Mouse (Mus musculus) heart, postnatal 10 days (tissue): Measurements from ENCODE around the gene Paqr5. TPM values are rescaled to one million over a fixed set of nuclear protein-coding genes. Genes with fewer than 3 reads are reported as not detected.

Experiments used
- DNase-seq, 2 experiments: peaks; one replicate each; pipeline ENCODE4 v3.0.0; 2021
- intact Hi-C: fragments of 180-260 bp; cut with DNase I; formaldehyde crosslinking; loops from one replicate; pipeline ENCODE4 v1.15.1; 2025
- total RNA-seq, 2 experiments: library from RNA; stranded (reverse); gene quantifications; 2 replicates each; pipeline ENCODE4 v1.2.3; 2021

Gene Paqr5
- total RNA-seq, 2 experiments from 2014 or later = not detected

- intact Hi-C loops = no loop called here
- no peak for DNase-seq
These were observed 11.2 kb downstream of the Paqr5 start for GRCm38 (mm10) chr9:62015504-62015903.

DNA sequence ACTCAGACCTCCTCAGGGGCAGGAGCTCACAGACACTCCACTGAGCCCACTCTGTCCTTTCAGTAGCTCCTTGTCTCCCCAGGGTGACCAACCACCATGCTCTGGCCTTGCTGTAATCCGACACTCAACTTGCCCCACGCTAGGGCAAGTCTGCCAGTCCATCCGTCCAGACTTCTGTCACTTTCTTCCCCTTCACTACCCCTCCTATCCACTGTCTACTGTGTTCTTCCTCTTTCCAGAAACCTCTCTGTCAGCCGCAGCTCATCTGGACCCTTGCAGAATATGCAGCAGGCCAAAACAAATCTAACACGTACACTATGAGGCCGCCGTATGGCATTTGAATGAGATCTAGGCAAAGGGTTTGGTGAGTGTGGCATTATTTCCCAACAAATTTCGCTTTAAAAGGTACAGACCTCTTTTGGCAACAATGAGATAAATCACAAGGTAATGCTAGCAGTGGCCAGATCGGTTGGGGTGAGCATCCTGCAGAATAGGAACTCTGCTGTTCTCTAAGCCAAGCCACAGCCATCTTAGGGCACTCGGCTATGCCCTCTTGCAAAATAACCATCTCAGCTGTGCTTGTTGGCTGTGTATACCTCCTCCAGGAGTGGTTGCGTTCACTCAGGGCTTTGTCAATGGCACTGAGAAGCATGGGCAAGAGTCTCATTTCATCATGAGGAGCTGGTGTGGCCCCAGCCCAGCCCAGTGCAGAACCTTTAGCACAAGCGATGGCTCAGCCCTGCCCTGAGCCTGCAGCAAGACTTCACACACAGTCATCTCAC is 13.1 kb downstream of the Paqr5 start:
- no peak for DNase-seq
- intact Hi-C loops = no loop called here

- intact Hi-C loops = no loop called here
These were observed 18.3 kb downstream of the Paqr5 start for GRCm38 (mm10) chr9:62008360-62008759.

DNA sequence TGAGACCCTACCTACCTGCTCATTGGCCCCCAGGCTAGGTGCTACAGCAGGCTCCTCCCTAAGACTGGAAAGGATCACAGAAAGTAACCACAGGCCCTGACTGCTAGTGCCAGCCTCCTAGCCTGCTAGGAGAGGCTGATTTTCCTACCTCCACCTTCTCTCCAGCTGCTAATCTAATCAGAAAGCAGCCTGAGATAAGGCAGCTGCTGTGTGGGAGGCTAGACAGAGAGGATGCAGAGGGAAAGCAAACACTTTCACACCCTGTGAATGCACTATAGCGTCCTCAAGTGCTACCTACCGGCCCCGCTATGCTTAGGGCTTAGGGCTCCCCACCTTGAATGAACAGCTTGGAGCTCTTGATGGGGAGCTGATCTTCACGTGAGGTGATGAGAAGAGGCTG is 19.6 kb downstream of the Paqr5 start:
- DNase-seq = no peak
- intact Hi-C loops = no loop called here

More at GRCm38 (mm10) chr9:62008360-62008759, 18.3 kb downstream of the Paqr5 start:
- no peak for DNase-seq

- intact Hi-C loops = no loop called here
- no peak for DNase-seq
These were observed 23.0 kb downstream of the Paqr5 start for GRCm38 (mm10) chr9:62003611-62004010.

DNA sequence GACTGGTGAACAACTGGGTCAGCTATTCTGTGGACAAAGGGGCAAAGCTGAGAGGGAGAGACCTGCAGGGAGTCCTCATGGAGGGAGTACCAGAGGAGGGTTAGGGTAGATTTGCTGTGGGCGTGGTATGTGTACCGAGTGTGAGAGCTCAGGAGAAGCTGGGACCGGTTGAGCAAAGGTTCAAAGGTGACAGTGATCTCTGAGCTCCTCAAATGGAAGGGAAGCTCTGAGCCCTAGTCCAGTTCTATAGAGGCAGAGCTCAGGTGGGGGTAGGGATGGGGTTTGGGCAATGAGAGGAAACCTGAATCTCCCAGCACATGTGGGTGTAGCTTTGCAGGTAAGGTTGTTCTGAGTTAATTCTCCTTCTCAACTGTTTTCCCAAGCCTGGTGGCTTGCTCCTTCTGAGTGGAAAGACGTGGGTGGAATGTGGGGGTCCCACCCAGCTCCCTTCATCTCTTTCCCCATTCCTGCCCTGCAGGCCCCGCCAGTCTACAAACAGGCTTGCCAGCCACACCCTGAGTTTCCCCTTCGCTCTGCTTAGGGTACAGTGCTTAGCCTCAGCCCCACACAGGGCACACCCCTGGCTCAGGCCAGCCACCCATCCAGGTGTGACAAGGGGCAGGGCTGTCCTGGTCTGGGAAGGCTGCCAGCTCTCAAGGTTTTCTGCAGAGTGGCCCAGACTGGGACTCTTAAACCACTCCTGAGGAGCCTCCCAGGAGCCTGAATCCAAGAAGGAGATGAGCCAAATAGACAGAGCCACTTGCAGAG is 26.8 kb downstream of the Paqr5 start:
- intact Hi-C loops = no loop called here
- DNase-seq = no peak

GRCm38 (mm10) chr9:61997860-61998259 is 28.8 kb downstream of the Paqr5 start:
- DNase-seq = peak; percentile 53 to 58
- intact Hi-C loops = no loop called here

DNA sequence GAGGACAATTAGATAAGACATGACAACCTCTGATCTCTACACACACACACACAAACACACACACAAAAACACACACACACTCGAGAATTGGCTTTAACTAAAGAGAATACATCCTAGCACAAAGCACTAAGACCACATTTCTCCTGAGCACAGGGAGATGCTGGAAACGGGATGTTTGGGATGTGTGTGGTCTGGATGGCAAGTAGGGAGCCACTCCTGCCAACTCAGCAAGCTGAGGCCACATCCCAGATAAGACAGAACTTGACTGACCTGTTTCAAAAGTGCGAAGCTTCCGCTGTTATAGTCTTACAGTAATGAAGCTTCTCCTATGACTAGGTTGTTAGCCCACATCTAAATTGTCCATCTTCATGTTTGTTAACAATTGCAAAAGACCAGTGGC is 35.5 kb downstream of the Paqr5 start:
- no peak for DNase-seq
- intact Hi-C loops = no loop called here

DNA sequence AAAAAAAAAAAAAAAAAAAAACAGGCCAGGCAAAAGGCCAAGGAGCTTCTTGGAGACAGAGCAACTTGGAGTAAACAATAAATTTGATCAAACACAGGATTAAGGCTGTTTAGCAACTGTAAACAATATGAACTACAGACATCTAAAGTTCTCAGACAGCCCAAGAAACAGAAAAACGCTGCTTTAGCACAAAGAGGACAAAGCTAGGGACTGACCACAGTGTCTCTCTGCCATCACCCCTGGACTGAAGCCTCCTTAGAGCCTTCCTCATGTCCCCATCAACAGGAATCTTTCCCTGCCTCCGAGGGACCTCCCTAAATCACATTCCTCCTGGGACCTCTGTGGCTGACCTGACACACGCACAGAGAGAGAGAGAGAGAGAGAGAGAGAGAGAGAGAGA is 35.9 kb downstream of the Paqr5 start:
- intact Hi-C loops = no loop called here
- DNase-seq = no peak

DNA sequence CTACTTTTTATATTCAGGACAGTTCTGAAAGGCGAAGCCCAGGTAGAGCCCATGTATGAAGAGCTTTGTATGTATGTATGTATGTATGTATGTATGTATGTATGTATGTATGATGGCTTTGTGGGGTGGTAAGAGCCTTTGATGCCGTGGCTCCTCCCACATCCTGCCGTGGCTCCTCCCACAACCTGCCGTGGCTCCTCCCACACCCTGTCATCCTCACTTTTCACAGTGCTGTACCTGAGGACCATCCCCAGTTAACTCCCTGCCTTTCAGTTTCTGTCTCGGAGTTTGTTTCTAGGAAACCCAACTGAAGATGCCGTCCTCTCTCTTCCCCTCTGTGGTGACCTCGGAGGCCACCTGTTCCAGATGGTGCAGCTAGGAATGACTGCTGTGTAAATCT is 40.6 kb downstream of the Paqr5 start:
- no peak for DNase-seq
- intact Hi-C loops = no loop called here

GRCm38 (mm10) chr9:61985183-61985863 is 41.3 kb downstream of the Paqr5 start:
- peak; percentile 53 to 75 for DNase-seq
- intact Hi-C loops = loop anchor here (1.0 to 2.0 kb wide), 2 partner anchors 19 to 37 kb away; no protein-coding TSS in a partner anchor

DNA sequence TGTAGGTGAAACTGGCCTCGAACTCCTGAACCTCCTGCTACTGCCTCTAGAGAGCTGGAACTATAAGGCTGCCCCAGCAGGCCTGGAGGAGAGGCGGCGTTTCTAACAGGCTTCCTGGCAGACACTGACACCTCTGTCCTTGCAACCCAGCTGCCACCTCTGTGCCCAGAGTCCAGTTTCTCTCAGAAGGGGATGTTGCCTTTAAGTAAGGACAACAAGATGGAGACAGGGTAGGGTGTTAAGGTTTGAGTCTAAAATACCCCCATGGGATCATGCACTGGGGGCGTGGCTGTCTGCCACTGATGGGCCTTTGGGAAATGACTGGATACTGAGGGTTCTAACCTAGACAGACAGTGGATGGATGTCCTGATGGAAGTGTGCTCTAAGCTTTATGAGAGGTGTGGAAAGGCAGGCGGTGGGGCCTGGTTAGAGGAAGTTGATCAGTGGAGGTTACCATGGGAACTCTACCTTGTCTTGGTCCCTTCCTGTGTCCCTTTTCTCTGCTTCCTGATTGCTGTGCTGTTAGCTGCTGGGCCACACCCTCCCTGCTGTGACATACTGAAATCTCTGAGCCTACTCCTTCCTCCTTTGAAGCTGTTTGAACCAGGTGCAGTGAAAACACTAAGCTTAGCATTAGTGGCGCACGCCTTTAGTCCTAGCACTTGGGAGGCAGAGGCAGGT is 43.6 kb downstream of the Paqr5 start:
- no peak for DNase-seq
- intact Hi-C loops = no loop called here

DNA sequence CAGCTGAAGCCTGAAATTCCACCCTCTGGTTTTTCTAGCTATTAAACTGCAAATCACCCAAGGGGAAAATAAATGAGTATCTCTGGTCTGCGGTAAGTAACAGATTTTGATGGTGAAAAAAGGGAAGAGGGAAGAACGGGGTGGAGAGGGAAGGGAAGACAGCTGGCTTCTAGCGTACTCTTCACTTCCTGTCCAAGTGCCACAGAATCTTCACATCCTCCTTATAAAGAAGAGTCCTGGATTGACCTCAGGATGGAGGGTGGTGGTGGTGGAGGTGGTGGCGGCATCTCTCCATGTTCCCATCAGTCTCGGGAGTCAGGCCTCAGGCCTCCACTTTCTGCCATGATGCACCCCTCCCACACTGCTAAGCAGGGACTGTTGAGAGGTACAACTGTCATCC is 44.8 kb downstream of the Paqr5 start:
- no peak for DNase-seq
- intact Hi-C loops = no loop called here

GRCm38 (mm10) chr9:61979983-61980382 is 46.7 kb downstream of the Paqr5 start:
- no peak for DNase-seq
- intact Hi-C loops = no loop called here

DNA sequence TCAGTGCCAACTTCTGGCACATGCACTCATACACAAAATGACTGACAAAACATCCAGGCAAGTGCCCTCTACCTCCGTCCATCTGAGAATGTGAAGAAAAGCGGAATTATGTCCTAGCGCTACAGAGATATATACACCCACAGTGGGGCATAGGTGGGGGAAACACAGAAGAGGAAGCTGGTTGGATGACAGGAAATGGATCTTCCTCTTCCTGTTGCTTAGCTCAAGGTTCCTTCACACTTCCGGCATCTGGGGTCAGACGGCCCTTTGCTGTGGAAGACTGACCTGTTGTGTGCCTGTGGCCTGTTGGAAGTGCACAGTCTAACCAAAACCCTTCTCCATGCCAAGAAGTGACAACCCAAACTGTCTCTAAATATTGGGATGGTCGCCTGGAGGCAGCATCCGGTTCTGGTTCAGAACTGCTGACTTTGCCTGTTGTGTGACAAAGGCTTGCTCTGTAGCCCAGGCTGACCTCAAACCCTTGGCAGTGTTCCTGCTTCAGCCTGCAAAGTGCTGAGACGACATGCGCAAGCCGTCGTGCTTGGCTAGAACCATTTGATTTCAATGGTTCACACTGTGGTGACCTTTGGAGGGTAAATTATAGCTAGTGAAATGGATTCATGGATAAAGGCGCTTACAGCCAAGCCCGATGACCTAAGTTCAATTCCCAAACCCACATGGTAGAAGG is 49.3 kb downstream of the Paqr5 start:
- intact Hi-C loops = no loop called here
- no peak for DNase-seq

- intact Hi-C loops = no loop called here
- DNase-seq = no peak
These were observed 54.6 kb downstream of the Paqr5 start for GRCm38 (mm10) chr9:61972031-61972430.

DNA sequence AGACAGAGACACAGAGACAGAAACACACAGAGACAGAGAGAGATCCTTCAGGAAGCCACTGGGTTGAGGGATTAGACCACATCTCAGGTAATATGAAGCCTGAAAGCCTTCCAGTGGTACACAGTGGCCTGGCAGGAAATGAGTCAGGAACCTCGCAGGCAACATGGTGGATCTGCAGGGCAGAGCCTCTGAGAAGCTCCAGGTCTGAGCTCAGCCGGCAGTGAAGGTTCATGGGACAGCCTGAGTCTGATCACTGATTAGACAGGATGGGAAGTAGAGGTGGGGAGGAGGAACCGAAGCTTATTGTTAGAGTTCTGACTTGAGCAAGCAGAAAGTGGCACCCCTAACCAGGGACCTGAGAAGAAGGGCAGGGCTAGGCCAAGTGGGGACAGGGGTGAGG is 55.6 kb downstream of the Paqr5 start:
- DNase-seq = no peak
- intact Hi-C loops = no loop called here

DNA sequence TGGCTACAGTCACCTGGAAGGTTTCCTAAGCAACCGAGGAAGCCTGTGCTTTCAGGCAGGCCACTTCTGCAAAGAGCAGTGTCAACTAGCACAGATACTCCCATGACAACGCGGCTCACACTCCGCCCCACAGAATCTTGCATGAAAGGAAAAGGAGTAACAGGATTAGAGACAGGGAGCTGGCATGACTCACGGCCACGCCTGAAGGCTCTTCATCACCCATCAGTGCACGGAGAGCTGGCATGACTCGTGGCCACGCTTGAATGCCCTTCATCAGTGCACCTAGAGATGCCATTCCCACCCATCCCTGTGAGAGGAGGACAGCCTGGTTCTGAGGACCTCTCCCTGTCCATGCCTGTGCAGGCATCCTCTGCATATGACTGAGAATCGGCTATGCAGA is 59.3 kb downstream of the Paqr5 start:
- intact Hi-C loops = loop anchor here (2.0 to 5.0 kb wide), 2 partner anchors 17 to 70 kb away; no protein-coding TSS in a partner anchor
- no peak for DNase-seq

DNA sequence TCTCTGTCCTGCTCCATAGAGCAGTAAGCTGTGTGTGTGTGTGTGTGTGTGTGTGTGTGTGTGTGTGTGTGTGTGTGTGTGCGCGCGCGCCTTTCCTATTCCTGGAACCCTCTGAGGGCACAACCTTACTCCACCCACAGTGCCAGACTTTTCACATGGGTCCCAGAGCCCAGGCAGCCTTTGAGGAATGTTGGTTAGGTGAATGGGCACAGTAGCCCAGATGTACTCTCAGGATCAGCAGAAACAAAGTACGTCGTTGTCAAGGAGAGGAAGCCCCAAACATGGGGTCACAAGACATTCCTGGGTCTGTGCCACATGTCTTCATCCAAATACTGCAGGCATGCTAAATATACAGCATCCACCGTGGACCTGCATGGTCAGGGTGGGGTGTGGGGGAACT is 60.7 kb downstream of the Paqr5 start:
- no peak for DNase-seq
- intact Hi-C loops = loop anchor here (1.0 to 5.0 kb wide), 3 partner anchors 19 to 279 kb away; no protein-coding TSS in a partner anchor

DNA sequence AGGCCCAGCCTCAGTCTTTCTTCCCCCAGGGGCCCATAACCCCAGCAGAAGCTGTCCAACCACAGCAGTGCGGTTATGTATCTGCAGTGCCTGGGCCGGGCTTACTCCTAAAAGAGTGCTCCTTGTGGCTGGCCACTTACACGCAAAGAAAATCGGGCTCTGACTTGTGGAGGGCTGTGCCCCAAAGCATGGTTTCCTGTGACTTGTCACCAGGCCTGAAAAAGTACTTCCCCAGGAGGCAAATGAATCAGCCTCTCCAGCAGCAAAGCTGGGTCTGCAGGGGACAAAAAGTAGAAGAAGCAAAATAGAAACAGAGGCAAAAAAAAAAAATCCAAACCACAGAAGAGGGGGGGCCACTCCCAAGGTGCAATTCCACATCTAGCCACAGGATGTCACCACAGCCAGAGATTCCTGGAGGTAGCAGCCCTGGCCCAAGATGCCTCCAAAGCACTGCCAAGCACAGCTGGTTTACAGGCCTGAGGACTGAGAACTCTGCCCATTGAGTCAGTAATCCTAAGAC is 61.2 kb downstream of the Paqr5 start:
- DNase-seq = peak; percentile 83 to 85
- intact Hi-C loops = loop anchor here (1.0 to 5.0 kb wide), 2 partner anchors 72 to 280 kb away; no protein-coding TSS in a partner anchor
